Comparison of ENCODE assay signal across 9 mouse cellular contexts in genomic region chr7:144751833-144752232, GRCm38 (mm10). TPM values are rescaled to one million over a fixed set of nuclear protein-coding genes. Genes with fewer than 3 reads are reported as not detected.
DNase-seq lines count a peak whose midpoint lies in the region; ATAC-seq and TF ChIP-seq lines count a peak whose summit lies in the region.
"Had no signal": no experiment of that assay in that cellular context is flagged by ENCODE, and none has a peak within 500 bp of the region (broad histone marks: within the 10 kb centered on the region; RNA-seq: fewer than 3 reads in every experiment).

Ano1 (minus strand) TSS chr7:144751974.

- H3K4me3 ChIP-seq in forebrain, embryonic 10.5 days, result no peak within 1 kb of the TSS
- no peak within 1 kb of the TSS for H3K4me3 ChIP-seq in forebrain, embryonic 16.5 days (replicated peaks; ENCODE audit: low read length)
- H3K4me3 ChIP-seq in midbrain, embryonic 10.5 days, result no peak within 1 kb of the TSS
- H3K4me3 ChIP-seq in midbrain, embryonic 16.5 days (ENCODE audit: low read depth, low read length), result no peak within 1 kb of the TSS
- no peak within 1 kb of the TSS for H3K4me3 ChIP-seq in intestine, embryonic 15.5 days (replicated peaks)
- no peak within 1 kb of the TSS for H3K4me3 ChIP-seq in stomach, postnatal 0 days (ENCODE audit: low read depth, low read length)
- H3K4me3 ChIP-seq: neural tube, embryonic 13.5 days had no signal

- H3K27me3 ChIP-seq in forebrain, embryonic 10.5 days (ENCODE audit: poor library complexity, severe bottlenecking), result peaks cover 20% of the 10 kb centered on the region
- no peaks in the 10 kb centered on the region for H3K27me3 ChIP-seq in forebrain, embryonic 16.5 days (replicated peaks; ENCODE audit: control insufficient read depth, insufficient read depth, low read length)
- no peaks in the 10 kb centered on the region for H3K27me3 ChIP-seq in midbrain, embryonic 10.5 days (ENCODE audit: low read depth, poor library complexity, severe bottlenecking)
- H3K27me3 ChIP-seq in midbrain, embryonic 16.5 days (ENCODE audit: control insufficient read depth, insufficient read depth, low read depth, low read length), result no peaks in the 10 kb centered on the region
- no peaks in the 10 kb centered on the region for H3K27me3 ChIP-seq in intestine, embryonic 15.5 days (replicated peaks)
- H3K27me3 ChIP-seq in stomach, postnatal 0 days (ENCODE audit: control insufficient read depth, insufficient read depth, low read length), result no peaks in the 10 kb centered on the region
- H3K27me3 ChIP-seq: neural tube, embryonic 13.5 days had no signal

- H3K9ac ChIP-seq in forebrain, embryonic 16.5 days (replicated peaks; ENCODE audit: low read depth, low read length), result no peak within 1 kb of the TSS
- H3K9ac ChIP-seq in midbrain, embryonic 16.5 days (ENCODE audit: low read depth, low read length), result no peak within 1 kb of the TSS
- no peak within 1 kb of the TSS for H3K9ac ChIP-seq in intestine, embryonic 15.5 days
- H3K9ac ChIP-seq in stomach, postnatal 0 days (ENCODE audit: low read length), result no peak within 1 kb of the TSS
- H3K9ac ChIP-seq: neural tube, embryonic 13.5 days had no signal

- DNase-seq in forebrain, embryonic 10.5 days (ENCODE audit: extremely low spot score, low spot score), result no peak
- no peak for DNase-seq in midbrain, embryonic 10.5 days (ENCODE audit: low spot score)
- peak; percentile 76 for DNase-seq in stomach, postnatal 0 days (ENCODE audit: low spot score)
- DNase-seq in frontal cortex, postnatal 36 days (ENCODE audit: low spot score in 2 of 2), result no peak

- no peak for ATAC-seq in forebrain, embryonic 16.5 days
- ATAC-seq in midbrain, embryonic 16.5 days, result no peak
- ATAC-seq in intestine, embryonic 15.5 days, result no peak
- no peak for ATAC-seq in stomach, postnatal 0 days (ENCODE audit: low FRiP score, low TSS enrichment)
- ATAC-seq in cerebellum, adult (ENCODE audit: insufficient number of reproducible peaks, low FRiP score, low TSS enrichment), result no peak

- no peaks in the 10 kb centered on the region for H3K9me3 ChIP-seq in forebrain, embryonic 10.5 days
- no peaks in the 10 kb centered on the region for H3K9me3 ChIP-seq in forebrain, embryonic 16.5 days (ENCODE audit: control insufficient read depth, low read length)
- H3K9me3 ChIP-seq in midbrain, embryonic 10.5 days (replicated peaks), result no peaks in the 10 kb centered on the region
- no peaks in the 10 kb centered on the region for H3K9me3 ChIP-seq in midbrain, embryonic 16.5 days (replicated peaks; ENCODE audit: control insufficient read depth, low read length, poor library complexity, severe bottlenecking)
- no peaks in the 10 kb centered on the region for H3K9me3 ChIP-seq in intestine, embryonic 15.5 days
- H3K9me3 ChIP-seq in stomach, postnatal 0 days (ENCODE audit: control insufficient read depth, low read length), result no peaks in the 10 kb centered on the region
- H3K9me3 ChIP-seq: neural tube, embryonic 13.5 days had no signal

- no peaks in the 10 kb centered on the region for H3K36me3 ChIP-seq in forebrain, embryonic 10.5 days (replicated peaks)
- no peaks in the 10 kb centered on the region for H3K36me3 ChIP-seq in forebrain, embryonic 16.5 days (ENCODE audit: control insufficient read depth, insufficient read depth)
- no peaks in the 10 kb centered on the region for H3K36me3 ChIP-seq in midbrain, embryonic 10.5 days
- H3K36me3 ChIP-seq in midbrain, embryonic 16.5 days (ENCODE audit: control insufficient read depth, insufficient read depth, low read length), result no peaks in the 10 kb centered on the region
- H3K36me3 ChIP-seq in intestine, embryonic 15.5 days, result no peaks in the 10 kb centered on the region
- H3K36me3 ChIP-seq in stomach, postnatal 0 days (ENCODE audit: control insufficient read depth, insufficient read depth, low read length), result no peaks in the 10 kb centered on the region
- H3K36me3 ChIP-seq: neural tube, embryonic 13.5 days had no signal

- H3K4me1 ChIP-seq in forebrain, embryonic 10.5 days, result peaks cover 23% of the 10 kb centered on the region
- H3K4me1 ChIP-seq in forebrain, embryonic 16.5 days (replicated peaks; ENCODE audit: control insufficient read depth, insufficient read depth, low read length), result peaks cover 3% of the 10 kb centered on the region; the same call in 1 of the 2 replicates
- peaks cover 8% of the 10 kb centered on the region; the same call in 1 of the 2 replicates for H3K4me1 ChIP-seq in midbrain, embryonic 10.5 days
- no peaks in the 10 kb centered on the region for H3K4me1 ChIP-seq in midbrain, embryonic 16.5 days (ENCODE audit: control insufficient read depth, insufficient read depth, low read length)
- peaks cover 30% of the 10 kb centered on the region for H3K4me1 ChIP-seq in intestine, embryonic 15.5 days (replicated peaks)
- no peaks in the 10 kb centered on the region; the same call in none of the 2 replicates for H3K4me1 ChIP-seq in stomach, postnatal 0 days (replicated peaks; ENCODE audit: control insufficient read depth, insufficient read depth)
- H3K4me1 ChIP-seq: neural tube, embryonic 13.5 days had no signal

- no peak for TF ChIP-seq EP300 in stomach, postnatal 0 days (optimal IDR thresholded peaks at IDR 0.05)

- WGBS in forebrain, embryonic 10.5 days, result 89% methylated on average over 9 of the region's 9 CpGs
- 85% methylated on average over 9 of the region's 9 CpGs for WGBS in forebrain, embryonic 16.5 days
- 92% methylated on average over 9 of the region's 9 CpGs for WGBS in midbrain, embryonic 10.5 days
- WGBS in midbrain, embryonic 16.5 days, result 89% methylated on average over 9 of the region's 9 CpGs
- WGBS in intestine, embryonic 15.5 days, result 58% methylated on average over 9 of the region's 9 CpGs
- 68% methylated on average over 9 of the region's 9 CpGs for whole genome bisulfite sequencing in stomach, postnatal 0 days

- H3K27ac ChIP-seq in forebrain, embryonic 10.5 days, result peak within 1 kb of the TSS; percentile 62
- H3K27ac ChIP-seq in forebrain, embryonic 16.5 days (ENCODE audit: low read length), result no peak within 1 kb of the TSS
- peak within 1 kb of the TSS; percentile 49 for H3K27ac ChIP-seq in midbrain, embryonic 10.5 days (replicated peaks)
- H3K27ac ChIP-seq in midbrain, embryonic 16.5 days (ENCODE audit: low read length), result no peak within 1 kb of the TSS
- H3K27ac ChIP-seq in intestine, embryonic 15.5 days, result peak within 1 kb of the TSS; percentile 67
- no peak within 1 kb of the TSS; the same call in 1 of the 2 replicates for H3K27ac ChIP-seq in stomach, postnatal 0 days (replicated peaks)
- H3K27ac ChIP-seq: neural tube, embryonic 13.5 days had no signal

- H3K4me2 ChIP-seq in forebrain, embryonic 16.5 days (ENCODE audit: low read length), result no peak within 1 kb of the TSS
- H3K4me2 ChIP-seq in midbrain, embryonic 16.5 days (ENCODE audit: low read length), result no peak within 1 kb of the TSS
- H3K4me2 ChIP-seq in intestine, embryonic 15.5 days (replicated peaks), result no peak within 1 kb of the TSS
- peak within 1 kb of the TSS; percentile 11 for H3K4me2 ChIP-seq in stomach, postnatal 0 days (replicated peaks; ENCODE audit: low read depth)
- H3K4me2 ChIP-seq: neural tube, embryonic 13.5 days had no signal

- TF ChIP-seq CTCF in stomach, postnatal 0 days (IDR thresholded peaks at IDR 0.05; ENCODE audit: low read depth), result no peak

RNA-seq across cellular contexts. Expression of gene Ano1, which starts in this region (rescaled TPM):
- 17.9 and 22.3 TPM in 2 replicates for polyA plus RNA-seq in forebrain, embryonic 10.5 days (2016; fragmentation: Nextera tagmentation; extraction: Ambion mirVana)
- polyA plus RNA-seq in forebrain, embryonic 16.5 days (2015; fragmentation: Nextera tagmentation; extraction: Ambion mirVana), result 8.0 and 9.4 TPM in 2 replicates
- polyA plus RNA-seq in midbrain, embryonic 10.5 days (2016; fragmentation: Nextera tagmentation; extraction: Ambion mirVana), result 29.4 and 41.5 TPM in 2 replicates
- 9.8 and 11.2 TPM in 2 replicates for polyA plus RNA-seq in midbrain, embryonic 16.5 days (2015; fragmentation: Nextera tagmentation; extraction: Ambion mirVana)
- 23.6 and 27.8 TPM in 2 replicates for polyA plus RNA-seq in intestine, embryonic 15.5 days (2015; fragmentation: Nextera tagmentation; extraction: Ambion mirVana)
- polyA plus RNA-seq in stomach, postnatal 0 days (2015; fragmentation: Nextera tagmentation; extraction: Ambion mirVana), result 32.4 and 41.6 TPM in 2 replicates

Comparison
In these comparisons a context has a peak if more than half of its experiments do, and no peak if none do; other contexts are left out.
1. H3K27ac ChIP-seq: peak in forebrain, embryonic 10.5 days (single experiment), midbrain, embryonic 10.5 days (single experiment) and intestine, embryonic 15.5 days (single experiment); none in forebrain, embryonic 16.5 days (single experiment), midbrain, embryonic 16.5 days (single experiment) and stomach, postnatal 0 days (single experiment).